Mouse (Mus musculus): ENCODE data around the gene Selenos.

Selenos gene

DNA sequence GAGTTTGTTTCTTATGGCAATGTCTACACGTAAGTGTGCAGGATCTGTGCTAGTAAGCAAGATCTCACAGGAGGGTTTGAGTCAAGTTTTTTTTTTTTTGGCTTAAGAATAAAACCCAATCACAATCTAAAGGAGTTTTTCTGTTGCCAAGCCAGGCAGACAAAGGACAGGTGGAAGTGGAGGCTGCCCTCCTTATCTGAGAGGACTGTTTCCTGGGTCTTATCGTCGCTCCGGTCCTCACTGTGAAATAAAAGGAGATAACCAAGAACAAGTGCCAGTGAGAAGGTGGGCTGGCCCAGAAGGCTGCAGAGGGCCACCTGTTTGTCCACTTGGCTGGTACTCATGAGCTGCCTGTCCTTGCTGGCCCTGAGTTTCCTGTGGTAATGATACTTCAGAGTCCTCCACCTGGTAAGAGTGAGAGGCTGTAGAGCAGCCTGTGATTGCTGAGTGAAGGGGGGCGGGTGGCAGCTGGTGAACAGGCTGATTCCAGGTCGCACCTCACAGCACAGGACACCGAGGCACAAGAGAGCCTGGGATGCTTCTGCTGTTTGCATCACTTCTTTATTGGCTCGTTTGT is 37.5 kb downstream of the Selenos start:
- in situ Hi-C loops (cut with MboI, MseI): no loop called here

DNA sequence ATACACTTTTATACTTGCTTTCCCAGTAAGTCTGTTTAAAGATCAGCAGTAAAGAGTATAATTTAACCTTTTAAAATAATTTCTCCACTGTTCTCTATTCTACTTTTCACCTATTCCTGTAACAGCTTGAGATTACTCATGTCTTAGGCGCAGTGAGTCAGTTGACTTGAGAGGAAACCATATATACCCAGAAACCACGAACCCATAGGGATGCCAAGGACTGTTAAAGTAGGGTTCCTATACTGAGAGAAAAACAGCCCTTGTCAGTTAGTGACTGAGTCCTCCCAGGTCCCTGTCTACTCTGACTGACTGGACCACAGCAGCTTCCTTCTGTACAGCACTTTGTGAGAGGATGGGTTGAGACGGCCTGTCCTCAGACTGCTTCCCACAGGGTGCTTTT is 38.6 kb downstream of the Selenos start:
- in situ Hi-C loops (cut with MboI, MseI): no loop called here

DNA sequence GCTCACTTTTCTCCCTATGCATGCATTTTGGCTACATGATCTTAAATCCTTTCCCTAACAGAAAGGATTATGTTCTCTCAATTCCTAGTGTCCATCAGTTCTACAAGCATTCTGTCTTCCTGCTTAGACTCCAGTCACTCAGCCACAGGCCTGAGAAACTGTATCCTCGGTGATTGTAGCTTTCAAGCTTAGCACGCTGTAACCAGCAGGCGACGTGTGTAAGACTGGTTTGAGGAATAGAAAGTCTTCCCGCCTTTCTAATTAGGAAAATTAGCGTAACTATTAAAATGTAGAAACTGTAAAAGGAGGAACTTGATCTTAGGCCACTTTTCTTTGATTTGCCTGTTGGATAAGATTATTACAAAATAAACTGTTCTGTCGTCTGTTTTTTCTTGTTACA is 39.3 kb downstream of the Selenos start:
- in situ Hi-C loops (cut with MboI, MseI): no loop called here

GRCm38 (mm10) chr7:66120139-66120538 is 40.7 kb downstream of the Selenos start:
- in situ Hi-C loops (cut with MboI, MseI): no loop called here

- in situ Hi-C loops (cut with MboI, MseI): no loop called here
These were observed 41.4 kb downstream of the Selenos start for GRCm38 (mm10) chr7:66120702-66121396.

- in situ Hi-C loops (cut with MboI, MseI): no loop called here
These were observed 45.1 kb downstream of the Selenos start for GRCm38 (mm10) chr7:66124551-66124968.

DNA sequence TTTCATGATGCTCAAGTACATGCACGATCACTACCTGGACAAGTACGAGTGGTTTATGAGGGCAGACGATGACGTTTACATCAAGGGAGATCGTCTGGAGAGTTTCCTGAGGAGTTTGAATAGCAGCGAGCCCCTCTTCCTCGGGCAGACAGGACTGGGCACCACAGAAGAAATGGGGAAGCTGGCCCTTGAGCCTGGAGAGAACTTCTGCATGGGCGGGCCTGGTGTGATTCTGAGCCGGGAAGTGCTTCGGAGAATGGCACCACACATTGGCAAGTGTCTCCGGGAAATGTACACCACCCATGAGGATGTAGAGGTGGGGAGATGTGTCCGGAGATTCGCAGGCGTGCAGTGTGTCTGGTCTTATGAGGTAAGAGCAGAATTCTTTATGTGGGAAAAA is 45.9 kb downstream of the Selenos start:
- in situ Hi-C loops (cut with MboI, MseI): no loop called here

DNA sequence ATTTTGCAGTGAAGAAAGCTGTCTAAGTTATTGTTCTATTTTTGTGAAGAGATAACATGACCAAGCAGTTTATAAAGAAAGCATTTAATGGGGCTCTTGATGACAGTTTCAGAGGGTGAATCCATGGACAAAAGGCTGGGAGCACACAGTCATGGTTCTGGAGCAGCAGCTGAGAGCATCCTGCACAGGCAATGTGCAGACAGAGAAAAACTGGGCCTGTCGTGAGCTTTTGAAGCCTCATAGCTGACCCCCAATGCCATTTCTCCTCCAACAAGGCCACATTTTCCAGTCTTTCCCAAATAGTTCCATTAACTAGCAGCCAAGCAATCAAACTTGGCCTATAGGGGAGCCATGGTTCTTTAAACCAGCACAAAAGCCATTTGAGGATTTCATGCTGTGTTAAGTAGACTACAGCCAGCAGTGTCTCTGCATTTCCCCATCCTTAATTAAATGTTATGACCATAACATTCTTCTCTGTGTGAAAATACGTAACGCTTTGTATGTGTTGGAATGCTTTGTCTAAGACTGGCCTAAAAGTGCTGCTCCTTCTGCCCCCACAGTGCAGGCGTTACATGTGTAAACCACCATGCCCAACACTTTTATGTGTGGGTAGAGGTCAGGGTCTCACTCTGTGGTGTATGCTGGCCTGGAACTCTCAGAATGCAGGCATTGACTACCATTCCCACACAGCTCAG is 48.6 kb downstream of the Selenos start:
- in situ Hi-C loops (cut with MboI, MseI): no loop called here

- in situ Hi-C loops (cut with MboI, MseI): no loop called here
These were observed 49.4 kb downstream of the Selenos start for GRCm38 (mm10) chr7:66128857-66129256.

GRCm38 (mm10) chr7:66130296-66130695 is 50.8 kb downstream of the Selenos start:
- in situ Hi-C loops (cut with MboI, MseI): loop anchor here (5.0 kb wide), 1 partner anchor 42 kb away; no protein-coding TSS in a partner anchor

- in situ Hi-C loops (cut with MboI, MseI): loop anchor here (5.0 kb wide), 1 partner anchor 40 kb away; no protein-coding TSS in a partner anchor
These were observed 52.5 kb downstream of the Selenos start for GRCm38 (mm10) chr7:66131776-66132421.

GRCm38 (mm10) chr7:66134154-66134553 is 54.7 kb downstream of the Selenos start:
- in situ Hi-C loops (cut with MboI, MseI): loop anchor here (5.0 kb wide), 1 partner anchor 38 kb away; no protein-coding TSS in a partner anchor

GRCm38 (mm10) chr7:66135644-66136043 is 56.2 kb downstream of the Selenos start:
- in situ Hi-C loops (cut with MboI, MseI): no loop called here

DNA sequence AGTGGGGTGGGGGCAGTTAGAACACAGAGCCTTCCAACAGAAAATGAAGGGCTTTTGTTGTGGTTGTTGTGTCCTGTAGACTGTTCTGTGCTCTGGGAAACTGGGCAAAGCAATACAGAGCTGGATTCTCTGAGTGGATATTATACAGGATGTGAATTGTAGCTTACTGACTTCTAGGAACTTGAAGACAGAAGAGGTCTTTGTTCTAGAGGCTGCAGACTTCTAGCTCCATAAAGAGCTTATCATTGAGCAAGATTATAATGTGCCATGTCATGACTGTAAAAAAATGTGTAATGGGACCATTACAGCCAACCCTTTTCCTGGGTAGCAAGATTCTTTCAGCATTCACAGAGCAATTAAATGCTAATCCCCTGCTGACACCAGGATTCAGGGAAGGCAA is 56.7 kb downstream of the Selenos start:
- in situ Hi-C loops (cut with MboI, MseI): no loop called here

- in situ Hi-C loops (cut with MboI, MseI): no loop called here
These were observed 57.9 kb downstream of the Selenos start for GRCm38 (mm10) chr7:66137309-66137708.

- in situ Hi-C loops (cut with MboI, MseI): no loop called here
These were observed 58.9 kb downstream of the Selenos start for GRCm38 (mm10) chr7:66138301-66138700.

DNA sequence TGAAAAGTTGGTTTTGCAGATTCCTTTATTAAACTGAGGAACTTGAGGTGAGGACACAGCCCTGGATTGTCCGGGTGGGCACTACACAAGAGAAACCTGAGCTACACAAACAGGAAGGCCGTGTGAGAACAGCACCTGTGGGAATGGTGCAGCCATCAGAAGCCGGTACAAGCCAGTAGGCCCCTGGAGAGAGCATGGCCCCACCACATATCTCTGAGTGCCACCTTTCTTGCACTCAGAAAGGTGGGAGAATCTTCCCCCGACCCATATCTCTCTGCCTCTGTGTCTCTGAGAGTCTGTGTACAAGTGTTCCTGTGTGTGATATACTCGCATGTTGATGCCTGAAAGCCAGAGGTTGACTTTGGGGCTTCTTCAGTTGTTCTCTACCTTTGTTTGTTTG is 59.4 kb downstream of the Selenos start:
- in situ Hi-C loops (cut with MboI, MseI): no loop called here
